Mouse (Mus musculus) hindbrain, embryonic 10.5 days (tissue): Measurements from ENCODE around the gene Cldn10. TPM values are rescaled to one million over a fixed set of nuclear protein-coding genes. Genes with fewer than 3 reads are reported as not detected.
A peak's percentile ranks its signal among the peaks of the same experiment; 100 is the strongest.

ENCODE experiments used
- DNase-seq: peaks from one replicate; pipeline ENCODE4 v3.0.0-alpha.2; 2017; ENCODE audit warnings: low spot score
- H3K27ac ChIP-seq: fragments of 300-500 bp; sonication (generic); 2 replicates; pipeline ENCODE4 v1.5.1; 2016; ENCODE audit warnings: mild to moderate bottlenecking, moderate library complexity
- H3K27me3 ChIP-seq: fragments of 300-500 bp; sonication (generic); 2 replicates; pipeline ENCODE4 v1.6.1; 2016; ENCODE audit warnings: mild to moderate bottlenecking; ENCODE audit not compliant: poor library complexity, insufficient read depth, severe bottlenecking
- H3K36me3 ChIP-seq: fragments of 300-500 bp; sonication (generic); 2 replicates; pipeline ENCODE4 v1.6.1; 2016; ENCODE audit warnings: mild to moderate bottlenecking, moderate library complexity
- H3K4me1 ChIP-seq: fragments of 300-500 bp; sonication (generic); replicated peaks from 2 replicates; pipeline ENCODE4 v1.6.1; 2016; ENCODE audit warnings: mild to moderate bottlenecking
- H3K4me3 ChIP-seq: fragments of 300-500 bp; sonication (generic); 2 replicates; pipeline ENCODE4 v1.5.1; 2016; ENCODE audit warnings: mild to moderate bottlenecking, moderate library complexity
- H3K9me3 ChIP-seq: fragments of 300-500 bp; sonication (generic); 2 replicates; pipeline ENCODE4 v1.6.1; 2016; ENCODE audit warnings: mild to moderate bottlenecking, moderate library complexity
- WGBS: fragments of 180-500 bp; shearing (Covaris S2); methylation state at CpG from one replicate; pipeline ENCODE4 v1.1.7; 2016; 5-methylcytosine and 5-hydroxymethylcytosine counted together
- polyA plus RNA-seq: library from polyadenylated mRNA; unstranded; fragments of >200 nt; fragmentation: Nextera tagmentation; extraction: Ambion mirVana; gene quantifications from 2 replicates; pipeline ENCODE4 v1.2.1, GENCODE M21; 2016

The Cldn10 gene
- polyA plus RNA-seq, 1 experiment from 2014 or later, result 0.56 TPM

DNA sequence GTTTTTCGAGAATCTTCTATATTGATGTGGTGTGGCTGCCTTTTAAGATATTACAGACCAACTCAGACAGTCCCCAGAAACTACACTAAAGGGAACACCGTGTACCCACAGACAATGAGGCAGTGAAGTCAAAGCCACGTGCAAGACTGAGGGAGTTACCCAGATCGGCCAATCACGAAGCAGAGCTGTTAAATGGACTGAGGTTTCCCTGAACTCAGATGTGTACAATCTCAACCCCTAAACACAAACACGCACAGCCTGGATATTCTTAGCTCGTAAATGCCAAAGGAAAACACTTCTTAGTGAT is 96.5 kb downstream of the Cldn10 start:
- Histone ChIP-seq H3K9me3 (no peaks in the 10 kb centered on the region), H3K27me3 (no peaks in the 10 kb centered on the region), H3K36me3 (peaks cover 96% of the 10 kb centered on the region), H3K4me3 (no peak overlapping the region), H3K27ac (no peak overlapping the region), H3K4me1 (no peaks in the 10 kb centered on the region)
- no peak for DNase-seq
- 91% methylated on average over 7 of the region's 7 CpGs for WGBS

DNA sequence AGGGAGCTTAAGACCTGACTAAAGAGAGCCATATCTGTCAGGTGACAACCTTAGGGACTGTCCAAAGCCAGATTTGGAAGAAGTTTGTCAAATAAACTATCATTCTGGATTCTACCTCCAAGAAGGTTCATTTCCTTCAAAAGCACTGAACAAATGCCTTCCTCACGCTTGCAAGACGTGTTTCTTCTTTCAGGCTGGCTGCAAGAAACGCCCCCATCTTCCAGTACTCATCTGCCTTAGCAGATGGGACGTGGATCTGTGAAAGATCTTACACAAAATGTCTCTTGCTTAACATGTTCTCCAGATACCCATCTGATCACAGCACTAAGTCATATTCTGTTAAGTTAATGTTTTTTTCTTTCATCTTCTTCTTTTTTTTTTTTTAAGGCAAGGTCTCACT is 102.4 kb downstream of the Cldn10 start:
- H3K27me3 ChIP-seq, result no peaks in the 10 kb centered on the region
- no peak overlapping the region for H3K27ac ChIP-seq
- no peak overlapping the region for H3K4me3 ChIP-seq
- 91% methylated on average over 4 of the region's 4 CpGs for WGBS
- H3K9me3 ChIP-seq, result no peaks in the 10 kb centered on the region
- H3K36me3 ChIP-seq, result peaks cover 88% of the 10 kb centered on the region
- no peak for DNase-seq
- H3K4me1 ChIP-seq, result no peaks in the 10 kb centered on the region

DNA sequence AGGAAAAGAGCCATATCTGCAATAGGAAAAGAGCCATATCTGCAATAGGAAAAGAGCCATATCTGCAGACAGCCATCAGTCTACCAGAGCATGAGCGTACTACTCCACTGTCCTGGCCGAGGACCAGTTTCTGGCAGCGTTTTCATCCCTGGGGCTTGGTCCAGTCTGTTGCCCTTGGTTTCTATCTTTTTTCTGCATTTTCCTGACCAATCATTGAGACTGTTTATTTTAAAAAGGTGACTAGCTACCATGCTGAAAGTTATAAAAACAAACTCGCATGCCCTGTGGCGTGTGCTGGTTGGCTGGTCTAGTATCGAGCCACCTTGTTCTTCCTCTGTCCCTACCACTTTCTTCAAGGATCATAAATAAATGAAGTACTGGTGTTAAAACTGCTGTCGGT is 107.5 kb downstream of the Cldn10 start:
- Histone ChIP-seq H3K27me3 (no peaks in the 10 kb centered on the region), H3K4me1 (no peaks in the 10 kb centered on the region), H3K27ac (no peak overlapping the region), H3K9me3 (no peaks in the 10 kb centered on the region), H3K4me3 (no peak overlapping the region), H3K36me3 (peaks cover 90% of the 10 kb centered on the region)
- no peak for DNase-seq
- 94% methylated on average over 7 of the region's 7 CpGs for WGBS

DNA sequence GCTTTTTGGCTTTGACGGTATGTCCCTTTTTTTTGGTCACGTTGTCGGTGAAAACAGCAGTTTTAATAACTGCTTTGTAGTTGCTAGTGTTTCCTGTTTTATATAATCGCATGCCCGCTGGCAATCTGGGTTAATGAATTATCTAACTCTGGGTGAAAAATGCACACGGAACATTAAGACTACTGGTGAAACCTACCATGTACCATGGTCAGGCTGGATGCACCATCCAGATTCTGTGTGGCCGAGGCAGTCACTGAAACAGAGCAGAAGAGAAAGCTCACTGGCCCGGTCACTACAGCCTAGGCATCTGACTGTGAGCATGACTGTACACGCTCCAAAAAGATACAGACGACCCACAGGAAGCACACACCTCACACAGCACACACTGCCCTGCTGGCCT is 107.9 kb downstream of the Cldn10 start:
- Histone ChIP-seq H3K4me3 (no peak overlapping the region), H3K9me3 (no peaks in the 10 kb centered on the region), H3K4me1 (no peaks in the 10 kb centered on the region), H3K27me3 (no peaks in the 10 kb centered on the region), H3K27ac (no peak overlapping the region), H3K36me3 (peaks cover 94% of the 10 kb centered on the region)
- 93% methylated on average over 10 of the region's 10 CpGs for WGBS
- no peak for DNase-seq

DNA sequence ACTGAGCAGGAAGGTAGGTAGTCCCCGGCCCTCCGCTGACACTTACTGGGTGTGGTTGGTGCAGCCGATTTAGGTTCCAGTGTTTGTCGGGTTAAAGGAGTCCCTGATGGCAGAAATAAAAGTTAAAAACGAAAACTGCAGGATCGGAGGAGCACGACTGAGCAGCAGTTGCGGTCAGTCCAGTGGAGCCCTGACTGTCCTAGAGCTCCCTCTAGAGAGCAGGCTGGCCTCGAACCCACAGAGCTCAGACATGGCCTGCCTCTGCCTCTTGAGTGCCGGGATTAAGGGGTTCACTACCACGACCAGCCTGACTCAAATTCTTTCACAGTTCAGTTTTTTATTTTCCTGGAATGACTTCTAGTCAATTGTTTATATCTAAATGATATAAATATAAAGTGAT is 112.2 kb downstream of the Cldn10 start:
- 85% methylated on average over 11 of the region's 11 CpGs for WGBS
- H3K9me3 ChIP-seq, result peaks cover 9% of the 10 kb centered on the region
- no peaks in the 10 kb centered on the region for H3K27me3 ChIP-seq
- no peak overlapping the region for H3K4me3 ChIP-seq
- no peak overlapping the region for H3K27ac ChIP-seq
- peaks cover 7% of the 10 kb centered on the region for H3K4me1 ChIP-seq
- no peak for DNase-seq
- peaks cover 86% of the 10 kb centered on the region for H3K36me3 ChIP-seq

DNA sequence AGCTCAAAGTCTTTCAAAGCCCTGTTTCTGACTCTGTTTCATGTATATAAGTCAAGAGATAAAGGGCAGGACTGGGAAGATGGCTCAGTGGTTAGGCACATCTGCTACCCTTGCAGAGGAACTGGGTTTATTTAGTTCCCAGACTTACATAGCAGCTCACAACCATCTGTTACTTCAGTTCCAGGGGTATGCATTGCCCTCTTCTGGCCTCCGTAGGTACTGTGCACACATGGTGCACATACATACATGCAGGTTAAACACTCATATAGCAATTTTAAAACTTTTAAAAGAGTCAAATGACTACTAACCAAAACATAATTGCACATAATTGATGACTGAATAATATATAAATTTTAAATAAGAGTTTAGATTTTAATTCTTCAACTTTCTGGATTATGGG is 113.2 kb downstream of the Cldn10 start:
- H3K4me1 ChIP-seq, result peaks cover 7% of the 10 kb centered on the region
- no peak overlapping the region for H3K27ac ChIP-seq
- no peak for DNase-seq
- H3K9me3 ChIP-seq, result peaks cover 9% of the 10 kb centered on the region
- 96% methylated on average over 1 of the region's 1 CpGs for WGBS
- peaks cover 84% of the 10 kb centered on the region for H3K36me3 ChIP-seq
- H3K4me3 ChIP-seq, result no peak overlapping the region
- no peaks in the 10 kb centered on the region for H3K27me3 ChIP-seq

DNA sequence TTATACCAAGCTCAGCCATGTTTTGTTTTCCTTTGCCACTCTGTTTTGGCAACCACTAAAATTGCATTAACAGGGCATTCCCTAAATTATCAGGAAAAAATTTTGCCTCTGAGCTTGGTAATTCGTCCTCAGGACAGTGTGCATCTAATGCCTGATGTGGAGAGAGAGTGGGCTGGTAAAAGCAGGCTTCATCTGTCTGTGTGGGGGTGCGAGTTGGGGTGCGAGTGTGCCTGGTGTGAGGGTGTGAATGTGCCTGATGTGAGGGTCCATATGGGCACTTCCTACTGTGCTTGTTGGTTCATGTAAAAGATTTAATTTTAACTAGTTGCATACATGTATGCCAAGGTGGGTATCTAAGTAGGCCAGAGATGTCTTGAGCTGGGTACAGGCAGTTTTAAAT is 115.7 kb downstream of the Cldn10 start:
- no peak for DNase-seq
- peaks cover 85% of the 10 kb centered on the region for H3K36me3 ChIP-seq
- no peak overlapping the region for H3K4me3 ChIP-seq
- no peak overlapping the region for H3K27ac ChIP-seq
- H3K27me3 ChIP-seq, result no peaks in the 10 kb centered on the region
- H3K4me1 ChIP-seq, result peaks cover 7% of the 10 kb centered on the region
- WGBS, result 88% methylated on average over 3 of the region's 3 CpGs
- H3K9me3 ChIP-seq, result peaks cover 9% of the 10 kb centered on the region

DNA sequence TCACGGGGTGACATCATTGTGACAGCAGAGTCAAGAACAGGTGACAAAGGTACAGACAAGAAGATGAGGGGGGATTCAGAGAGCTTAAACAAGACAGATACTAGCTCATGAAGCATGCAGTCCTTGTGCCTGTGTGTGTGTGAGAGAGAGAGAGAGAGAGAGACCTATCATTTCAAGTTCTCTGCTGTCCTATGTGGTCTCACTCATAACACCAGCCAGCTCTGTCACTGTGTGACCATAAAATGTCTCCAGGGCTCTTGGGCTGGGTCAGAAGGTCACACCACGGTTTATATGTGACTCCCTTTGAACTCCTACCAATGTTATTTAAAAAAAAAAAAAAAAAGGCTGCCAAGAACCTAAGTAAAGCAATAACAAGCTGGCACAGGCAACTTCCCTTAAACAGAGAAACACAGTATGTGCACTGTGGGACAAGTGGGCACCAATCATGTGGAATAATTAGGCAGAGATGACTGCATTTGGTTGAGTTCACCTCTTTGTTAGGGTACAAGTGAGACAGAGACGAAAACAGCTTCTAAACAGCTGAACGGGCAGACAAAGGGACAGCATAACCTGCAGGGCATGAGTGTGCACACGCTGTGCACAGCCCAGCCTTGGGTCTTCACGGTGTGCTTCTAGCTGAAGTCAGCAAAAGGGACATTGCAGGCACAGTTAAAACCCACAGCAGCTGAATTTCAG is 116.3 kb downstream of the Cldn10 start:
- H3K27ac ChIP-seq, result peak overlapping the region; percentile 57
- no peaks in the 10 kb centered on the region for H3K27me3 ChIP-seq
- DNase-seq, result no peak
- WGBS, result 40% methylated on average over 6 of the region's 6 CpGs
- H3K9me3 ChIP-seq, result peaks cover 9% of the 10 kb centered on the region
- peaks cover 7% of the 10 kb centered on the region for H3K4me1 ChIP-seq
- no peak overlapping the region for H3K4me3 ChIP-seq
- H3K36me3 ChIP-seq, result peaks cover 85% of the 10 kb centered on the region

DNA sequence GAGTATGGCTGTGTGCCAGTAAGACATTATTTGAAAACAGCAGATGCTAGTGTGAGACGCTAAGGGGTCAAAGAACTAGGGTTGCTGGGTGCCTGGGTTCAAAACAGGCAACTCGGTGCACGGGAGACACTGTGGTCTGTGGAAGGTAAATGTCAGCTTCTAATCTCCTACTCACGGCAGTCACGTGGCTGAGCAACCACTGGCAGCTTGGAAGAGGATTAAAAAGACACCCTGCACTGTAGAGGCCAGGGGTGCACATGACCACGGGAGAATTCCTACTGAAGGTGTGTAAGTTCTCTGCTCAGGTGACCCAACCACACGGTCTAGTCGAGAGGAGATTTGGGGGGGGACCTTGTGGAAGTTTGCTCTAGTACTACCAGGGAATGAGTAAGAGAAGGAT is 119.9 kb downstream of the Cldn10 start:
- no peak overlapping the region for H3K4me3 ChIP-seq
- no peaks in the 10 kb centered on the region for H3K9me3 ChIP-seq
- peaks cover 9% of the 10 kb centered on the region for H3K4me1 ChIP-seq
- peaks cover 85% of the 10 kb centered on the region for H3K36me3 ChIP-seq
- no peak overlapping the region for H3K27ac ChIP-seq
- no peaks in the 10 kb centered on the region for H3K27me3 ChIP-seq
- DNase-seq, result no peak
- 92% methylated on average over 8 of the region's 8 CpGs for WGBS

DNA sequence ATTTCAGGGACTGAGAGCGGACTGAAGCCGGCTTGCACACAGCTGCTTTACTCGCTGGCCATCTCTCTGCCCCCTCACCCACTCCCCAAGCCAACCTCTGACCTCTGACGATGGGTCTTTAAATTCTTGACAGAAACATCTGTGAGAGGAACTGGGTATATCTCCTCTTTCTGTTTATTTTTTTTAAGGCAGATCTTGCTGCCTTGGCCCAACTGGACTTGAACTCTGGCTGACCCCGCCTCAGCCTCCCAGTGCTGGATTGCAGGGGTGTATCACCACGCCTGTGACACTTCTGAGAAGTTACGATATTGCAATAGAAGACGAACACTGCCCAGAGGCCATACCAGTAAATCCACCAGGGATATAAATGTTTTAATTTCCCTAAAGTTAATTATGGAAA is 122.2 kb downstream of the Cldn10 start:
- WGBS, result 79% methylated on average over 8 of the region's 8 CpGs
- peaks cover 98% of the 10 kb centered on the region for H3K36me3 ChIP-seq
- H3K9me3 ChIP-seq, result no peaks in the 10 kb centered on the region
- DNase-seq, result no peak
- H3K27ac ChIP-seq, result no peak overlapping the region
- H3K27me3 ChIP-seq, result no peaks in the 10 kb centered on the region
- H3K4me1 ChIP-seq, result 0 out of 2 replicates have a peak, but pooled peaks cover 5% of the 10 kb centered on the region
- no peak overlapping the region for H3K4me3 ChIP-seq

DNA sequence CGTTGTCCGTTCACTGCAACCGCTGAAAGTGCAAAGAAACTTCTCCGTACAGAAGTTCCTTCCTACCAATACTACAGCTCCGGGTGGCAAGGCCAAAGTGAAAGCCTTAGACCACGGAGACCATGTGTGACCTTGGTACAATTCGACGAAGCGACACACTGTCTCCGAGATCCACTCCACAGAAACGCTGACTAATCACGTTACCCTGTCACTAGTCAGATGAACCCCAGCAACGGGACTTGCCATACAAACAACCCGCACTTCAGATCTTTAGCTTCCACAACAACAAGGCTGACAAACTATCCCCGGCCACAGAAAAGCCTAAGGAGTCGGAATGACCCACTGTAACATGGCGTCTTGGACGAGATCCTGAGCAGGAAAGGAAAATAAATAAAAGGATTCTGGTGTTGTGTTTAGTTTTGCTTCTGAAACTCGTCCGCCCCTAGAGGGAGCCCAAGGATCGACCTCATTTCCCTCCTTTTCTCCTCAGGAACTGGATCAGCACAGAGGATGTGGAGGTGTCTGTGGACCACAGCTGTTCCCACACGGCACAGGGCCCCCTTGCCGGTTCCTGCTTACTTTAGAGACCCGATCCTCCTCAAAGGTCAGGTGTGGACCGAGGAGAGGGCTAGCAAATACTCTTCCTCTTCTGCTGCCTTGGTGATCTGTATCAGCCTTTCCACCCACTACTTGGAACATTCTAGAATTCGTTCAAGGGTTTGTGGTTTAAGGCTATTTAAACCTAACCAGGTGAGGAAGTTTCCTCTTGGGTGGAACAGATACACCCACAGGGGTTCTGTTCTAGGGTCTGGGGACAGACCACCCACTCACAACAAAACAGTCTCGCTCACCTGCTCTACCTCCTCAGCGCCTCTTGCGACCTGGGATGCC is 122.9 kb downstream of the Cldn10 start:
- 69% methylated on average over 29 of the region's 29 CpGs for WGBS
- peaks cover 100% of the 10 kb centered on the region for H3K36me3 ChIP-seq
- H3K27ac ChIP-seq, result no peak overlapping the region
- no peak overlapping the region for H3K4me3 ChIP-seq
- DNase-seq, result peak; percentile 33
- no peaks in the 10 kb centered on the region for H3K9me3 ChIP-seq
- 0 out of 2 replicates have a peak, but pooled peaks cover 5% of the 10 kb centered on the region for H3K4me1 ChIP-seq
- H3K27me3 ChIP-seq, result no peaks in the 10 kb centered on the region

DNA sequence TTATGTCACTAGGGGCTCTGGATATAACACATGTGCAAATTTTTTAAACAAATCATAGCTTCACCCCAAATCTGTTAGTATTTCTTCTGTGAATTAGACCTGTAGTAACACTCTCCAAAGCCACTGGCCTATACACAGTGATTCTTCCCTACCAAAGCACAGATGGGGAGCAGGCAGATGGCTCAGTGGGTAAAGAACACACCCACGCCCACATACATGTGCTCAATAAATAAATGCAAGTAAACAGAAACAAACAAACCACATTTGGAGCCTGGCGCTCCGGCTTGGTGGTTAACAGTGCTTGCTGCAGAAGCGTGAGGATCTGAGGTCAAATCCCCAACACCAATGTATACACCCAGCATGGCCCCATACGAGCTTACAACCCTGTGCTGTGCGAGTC is 123.8 kb downstream of the Cldn10 start:
- 0 out of 2 replicates have a peak, but pooled peaks cover 5% of the 10 kb centered on the region for H3K4me1 ChIP-seq
- 91% methylated on average over 6 of the region's 6 CpGs for WGBS
- peaks cover 99% of the 10 kb centered on the region for H3K36me3 ChIP-seq
- no peak overlapping the region for H3K4me3 ChIP-seq
- no peaks in the 10 kb centered on the region for H3K27me3 ChIP-seq
- DNase-seq, result no peak
- no peak overlapping the region for H3K27ac ChIP-seq
- H3K9me3 ChIP-seq, result no peaks in the 10 kb centered on the region

DNA sequence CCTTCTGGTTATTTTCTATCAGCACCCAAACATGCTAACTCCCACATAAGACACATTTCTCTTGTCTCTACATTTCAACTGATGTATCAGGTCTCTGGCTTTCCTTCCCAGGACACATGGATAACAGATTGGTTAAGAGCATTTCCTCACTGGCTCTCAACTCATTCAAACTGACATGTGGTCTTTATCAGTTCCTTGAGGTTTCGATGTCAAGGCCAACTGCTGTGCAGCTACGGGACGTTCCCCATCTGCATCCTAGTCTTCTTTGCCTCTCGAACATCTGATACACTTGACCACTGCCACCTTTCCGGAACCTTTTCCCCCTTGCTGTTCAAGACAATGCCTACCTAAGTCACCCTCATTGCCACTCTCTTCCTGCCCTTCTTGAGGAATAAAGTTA is 125.9 kb downstream of the Cldn10 start:
- DNase-seq, result no peak
- no peak overlapping the region for H3K4me3 ChIP-seq
- peaks cover 96% of the 10 kb centered on the region for H3K36me3 ChIP-seq
- H3K9me3 ChIP-seq, result no peaks in the 10 kb centered on the region
- 0 out of 2 replicates have a peak, but pooled peaks cover 5% of the 10 kb centered on the region for H3K4me1 ChIP-seq
- H3K27ac ChIP-seq, result no peak overlapping the region
- 65% methylated on average over 5 of the region's 5 CpGs for WGBS
- no peaks in the 10 kb centered on the region for H3K27me3 ChIP-seq
